Mouse (Mus musculus): ENCODE results near the gene Mcm6. TPM values are rescaled to one million over a fixed set of nuclear protein-coding genes. Genes with fewer than 3 reads are reported as not detected.

Mcm6 gene
- total RNA-seq, 2 experiments from 2014 or later: 16.6 to 17.5 TPM

Other genes with a start within 250 kb of the Mcm6 start
- 10 to 100 TPM; 58.8 to 59.9 TPM for gene Ubxn4, start 115.7 kb downstream of the Mcm6 start, total RNA-seq (2021)
- 10 to 100 TPM; 61.6 to 63.3 TPM for gene Lct, start 31.3 kb downstream of the Mcm6 start, total RNA-seq (2021)
- 10 to 100 TPM; 68.7 to 70.1 TPM for gene Dars, start 57.7 kb upstream of the Mcm6 start, total RNA-seq (2021)
- gene Cxcr4, start 232.6 kb upstream of the Mcm6 start, total RNA-seq (2021): 1 to 10 TPM; 7.7 to 8.9 TPM

All from layer of hippocampus, postnatal 25 days (tissue).